Mouse (Mus musculus) heart, embryonic 16.5 days (tissue): ENCODE results near the gene Chek2. TPM values are rescaled to one million over a fixed set of nuclear protein-coding genes. Genes with fewer than 3 reads are reported as not detected.
"Not testable (repeated sequence)": the region's sequence is repeated elsewhere in the genome, so short reads cannot be mapped to it uniquely, and the experiment has no call there.

Experiments used
- ATAC-seq: fragments of 200-750 bp; cut with Nextera tagmentation; replicated peaks from 2 replicates; pipeline ENCODE4 v1.8.0; 2017; ENCODE audit warnings: moderate number of reproducible peaks; ENCODE audit not compliant: insufficient read depth, low FRiP score; ENCODE audit errors: extremely low read depth
- H3K27ac ChIP-seq: fragments of 300-500 bp; sonication (generic); 2 replicates; pipeline ENCODE4 v1.5.1; 2014; ENCODE audit warnings: mild to moderate bottlenecking, low read length, control low read depth, moderate library complexity
- H3K27me3 ChIP-seq: fragments of 300-500 bp; sonication (generic); 2 replicates; pipeline ENCODE4 v1.6.1; 2014; ENCODE audit warnings: low read length, mixed read lengths; ENCODE audit not compliant: control insufficient read depth, insufficient read depth
- H3K36me3 ChIP-seq: fragments of 300-500 bp; sonication (generic); 2 replicates; pipeline ENCODE4 v1.6.1; 2014; ENCODE audit not compliant: control insufficient read depth, insufficient read depth
- H3K4me1 ChIP-seq: fragments of 300-500 bp; sonication (generic); 2 replicates; pipeline ENCODE4 v1.6.1; 2014; ENCODE audit warnings: low read length, mixed read lengths; ENCODE audit not compliant: control insufficient read depth, insufficient read depth
- H3K4me2 ChIP-seq: fragments of 300-500 bp; sonication (generic); 2 replicates; pipeline ENCODE4 v1.6.1; 2014; ENCODE audit warnings: low read depth, mild to moderate bottlenecking, control low read depth, low read length
- H3K4me3 ChIP-seq: fragments of 300-500 bp; sonication (generic); 2 replicates; pipeline ENCODE4 v1.5.1; 2014; ENCODE audit warnings: mild to moderate bottlenecking, control low read depth, low read length
- H3K9ac ChIP-seq: fragments of 300-500 bp; sonication (generic); 2 replicates; pipeline ENCODE4 v1.6.1; 2014; ENCODE audit warnings: low read length, control low read depth
- H3K9me3 ChIP-seq: fragments of 300-500 bp; sonication (generic); replicated peaks from 2 replicates; pipeline ENCODE4 v1.6.1; 2016; ENCODE audit warnings: low read length; ENCODE audit not compliant: control insufficient read depth
- WGBS: fragments of 180-500 bp; shearing (Covaris S2); extraction: QIAGEN DNeasy Blood & Tissue Kit; methylation state at CpG from one replicate; pipeline ENCODE4 v1.1.7; 2014; 5-methylcytosine and 5-hydroxymethylcytosine counted together
- polyA plus RNA-seq: library from polyadenylated mRNA; unstranded; fragments of >200 nt; fragmentation: Nextera tagmentation; extraction: Ambion mirVana; gene quantifications from 2 replicates; pipeline ENCODE4 v1.2.1, GENCODE M21; 2015

Gene Chek2
- polyA plus RNA-seq, 1 experiment from 2014 or later: 19.0 TPM

DNA sequence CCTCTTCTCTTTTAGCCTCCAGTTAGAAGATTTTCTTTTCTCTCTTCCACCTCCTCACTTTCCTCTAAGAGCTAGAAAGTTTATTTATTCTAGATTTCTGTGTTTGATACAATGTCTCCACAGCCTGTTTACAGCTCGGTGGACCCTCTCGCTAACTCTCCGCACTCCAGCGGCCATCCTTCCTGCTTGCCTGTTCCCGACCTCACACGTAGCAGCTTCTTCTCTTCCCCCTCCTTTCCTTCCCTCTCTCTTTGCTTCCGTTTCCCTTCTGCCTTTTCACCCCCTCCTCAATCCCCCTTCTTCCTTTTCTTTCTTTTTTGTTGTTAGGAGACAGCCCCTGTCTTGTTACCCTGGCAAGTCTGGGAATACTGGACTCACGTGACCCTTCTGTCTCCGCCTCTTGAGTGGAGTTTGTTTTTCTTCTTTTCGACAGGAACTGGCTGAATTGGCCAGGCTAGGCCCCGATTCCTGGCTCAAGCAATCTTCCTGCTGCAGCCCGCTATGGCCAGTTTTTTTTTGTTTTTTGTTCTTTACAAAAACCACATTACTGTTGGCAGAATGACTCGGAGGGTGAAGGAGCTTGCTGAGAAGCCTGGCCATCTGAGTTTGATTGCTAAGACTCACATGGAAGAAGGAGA lies 19.4 kb downstream of the Chek2 start:
- no peaks in the 10 kb centered on the region for H3K27me3 ChIP-seq
- 36% methylated on average over 13 of the region's 13 CpGs for WGBS
- H3K4me3 ChIP-seq: peak overlapping the region; percentile 35
- H3K4me1 ChIP-seq: peaks cover 6% of the 10 kb centered on the region
- H3K4me2 ChIP-seq: peak overlapping the region; percentile 42
- H3K9ac ChIP-seq: peak overlapping the region; percentile 38
- H3K9me3 ChIP-seq: no peaks in the 10 kb centered on the region
- ATAC-seq: peak; percentile 66
- no peaks in the 10 kb centered on the region for H3K36me3 ChIP-seq
- H3K27ac ChIP-seq: peak overlapping the region; percentile 78

- Histone ChIP-seq H3K9me3 (no peaks in the 10 kb centered on the region), H3K9ac (no peak overlapping the region), H3K27ac (peak overlapping the region; percentile 78), H3K4me3 (no peak overlapping the region), H3K4me2 (no peak overlapping the region), H3K36me3 (no peaks in the 10 kb centered on the region; the same call in 1 of the 2 replicates), H3K4me1 (peaks cover 6% of the 10 kb centered on the region), H3K27me3 (no peaks in the 10 kb centered on the region)
- 78% methylated on average over 5 of the region's 5 CpGs for WGBS
- ATAC-seq: no peak
Measured at GRCm38 (mm10) chr5:110860445-110860844, 20.7 kb downstream of the Chek2 start.

DNA sequence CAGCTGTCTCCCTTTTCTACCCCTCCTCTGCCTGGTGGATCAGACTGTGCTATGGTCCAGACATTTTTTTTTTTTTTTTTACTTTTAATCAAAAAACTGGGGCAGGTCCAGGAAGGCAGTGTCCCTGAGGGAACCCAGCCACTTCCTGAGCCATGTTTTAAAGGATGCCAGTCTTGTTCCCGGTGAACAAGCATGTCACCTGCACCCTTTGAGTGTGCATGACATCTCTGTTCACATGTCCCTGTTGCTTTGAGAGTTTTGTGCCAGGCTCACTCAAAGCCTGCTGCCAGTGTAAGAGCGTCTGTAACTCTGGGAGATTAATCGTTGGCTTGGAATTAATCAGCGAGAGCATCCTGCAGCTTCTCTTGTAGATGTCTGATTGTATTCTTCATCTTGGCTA lies 28.7 kb downstream of the Chek2 start:
- WGBS: 65% methylated on average over 4 of the region's 4 CpGs

DNA sequence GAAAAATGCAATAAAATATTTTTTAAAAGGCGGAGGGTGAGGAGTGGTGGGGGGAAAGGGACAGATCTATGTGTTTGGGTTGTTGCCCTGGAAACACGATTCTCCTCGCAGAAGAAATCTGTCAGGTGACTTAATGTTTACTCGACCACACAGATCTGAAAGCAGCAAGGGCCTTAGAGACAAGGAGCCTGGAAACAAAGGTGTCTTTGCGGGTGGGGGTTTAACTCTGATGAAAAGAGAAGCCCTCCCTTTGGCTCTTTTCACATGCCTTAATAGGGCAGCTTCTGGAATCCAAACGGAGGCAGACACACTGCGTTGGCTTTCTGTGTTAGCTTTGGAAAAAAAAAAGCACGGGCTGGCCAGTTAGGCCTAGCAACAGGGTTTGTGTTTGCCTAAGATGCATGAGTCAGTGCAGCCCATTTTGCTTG lies 29.5 kb downstream of the Chek2 start:
- Histone ChIP-seq H3K36me3 (peaks cover 4% of the 10 kb centered on the region), H3K4me1 (0 out of 2 replicates have a peak, but pooled peaks cover 3% of the 10 kb centered on the region), H3K4me3 (no peak overlapping the region), H3K27ac (0 out of 2 replicates have a peak overlapping the region, but pooled peaks have one; percentile 18), H3K9ac (no peak overlapping the region), H3K4me2 (no peak overlapping the region), H3K27me3 (no peaks in the 10 kb centered on the region), H3K9me3 (no peaks in the 10 kb centered on the region)
- 56% methylated on average over 8 of the region's 8 CpGs for WGBS
- no peak; the same call in 1 of the 2 replicates for ATAC-seq

More for the DNA sequence above, 28.7 kb downstream of the Chek2 start:
- Histone ChIP-seq H3K36me3 (peaks cover 4% of the 10 kb centered on the region), H3K4me1 (0 out of 2 replicates have a peak, but pooled peaks cover 3% of the 10 kb centered on the region), H3K4me2 (no peak overlapping the region), H3K9ac (no peak overlapping the region), H3K9me3 (no peaks in the 10 kb centered on the region), H3K4me3 (no peak overlapping the region), H3K27ac (no peak overlapping the region), H3K27me3 (no peaks in the 10 kb centered on the region)
- ATAC-seq: no peak

- Histone ChIP-seq H3K27ac (no peak overlapping the region), H3K4me3 (no peak overlapping the region), H3K27me3 (no peaks in the 10 kb centered on the region), H3K9me3 (no peaks in the 10 kb centered on the region), H3K36me3 (no peaks in the 10 kb centered on the region), H3K4me1 (peaks cover 9% of the 10 kb centered on the region; the same call in 1 of the 2 replicates), H3K4me2 (no peak overlapping the region), H3K9ac (no peak overlapping the region)
- no peak for ATAC-seq
- WGBS: 93% methylated on average over 6 of the region's 6 CpGs
Measured at GRCm38 (mm10) chr5:110873160-110873559, 33.4 kb downstream of the Chek2 start.

DNA sequence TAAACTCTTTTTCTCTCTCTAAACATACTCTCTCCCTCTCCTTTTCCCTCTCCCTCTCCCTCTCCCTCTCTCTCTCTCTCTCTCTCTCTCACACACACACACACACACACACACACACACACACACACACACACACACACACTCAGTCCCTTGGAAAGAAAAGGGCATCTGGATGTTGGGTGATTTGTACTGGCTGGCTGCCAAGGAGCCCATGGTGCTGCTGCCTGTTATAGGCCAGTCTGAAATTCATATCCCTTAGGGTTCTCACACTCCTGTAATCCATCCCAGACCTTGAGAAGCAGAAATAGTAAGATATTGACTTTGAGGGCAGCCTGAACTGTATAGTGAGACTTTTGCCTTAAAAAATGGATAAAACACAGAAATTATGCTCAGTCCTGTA lies 34.9 kb downstream of the Chek2 start:
- no peak overlapping the region for H3K4me2 ChIP-seq
- peaks cover 8% of the 10 kb centered on the region; the same call in 1 of the 2 replicates for H3K4me1 ChIP-seq
- H3K27me3 ChIP-seq: no peaks in the 10 kb centered on the region
- 0 out of 2 replicates have a peak, but pooled peaks have one; percentile 50 for ATAC-seq
- no peaks in the 10 kb centered on the region for H3K9me3 ChIP-seq
- H3K4me3 ChIP-seq: no peak overlapping the region
- H3K27ac ChIP-seq: no peak overlapping the region
- H3K9ac ChIP-seq: no peak overlapping the region
- no peaks in the 10 kb centered on the region for H3K36me3 ChIP-seq

GRCm38 (mm10) chr5:110875286-110875685 lies 35.5 kb downstream of the Chek2 start:
- no peak for ATAC-seq
- Histone ChIP-seq H3K4me3 (no peak overlapping the region), H3K36me3 (no peaks in the 10 kb centered on the region), H3K4me2 (no peak overlapping the region), H3K27ac (no peak overlapping the region), H3K9me3 (no peaks in the 10 kb centered on the region), H3K27me3 (no peaks in the 10 kb centered on the region), H3K9ac (no peak overlapping the region), H3K4me1 (peaks cover 10% of the 10 kb centered on the region; the same call in 1 of the 2 replicates)
- 93% methylated on average over 1 of the region's 1 CpGs for WGBS

GRCm38 (mm10) chr5:110877666-110878505 lies 38.1 kb downstream of the Chek2 start:
- Histone ChIP-seq H3K9me3 (no peaks in the 10 kb centered on the region), H3K4me2 (no peak overlapping the region), H3K4me1 (peaks cover 15% of the 10 kb centered on the region; the same call in 1 of the 2 replicates), H3K27me3 (no peaks in the 10 kb centered on the region), H3K36me3 (no peaks in the 10 kb centered on the region), H3K9ac (no peak overlapping the region), H3K4me3 (no peak overlapping the region), H3K27ac (no peak overlapping the region)
- no peak for ATAC-seq
- 92% methylated on average over 5 of the region's 5 CpGs for WGBS

DNA sequence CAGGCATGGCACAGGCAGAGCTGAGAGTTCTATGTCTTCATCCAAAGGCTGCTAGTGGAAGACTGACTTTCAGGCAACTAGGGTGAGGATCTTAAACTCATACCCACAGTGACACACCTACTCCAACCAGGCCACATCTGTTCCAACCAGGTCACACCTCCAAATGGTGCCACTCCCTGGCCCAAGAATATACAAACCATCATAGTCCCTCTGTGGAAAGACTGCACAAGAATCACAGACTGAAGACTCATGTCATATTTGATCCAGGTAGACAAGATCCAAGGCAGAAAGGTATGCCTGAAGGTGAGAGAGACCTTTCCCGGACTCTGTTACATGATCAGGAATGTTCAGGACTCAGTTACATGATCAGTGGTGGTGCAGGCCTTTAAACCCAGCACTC lies 38.7 kb downstream of the Chek2 start:
- H3K27ac ChIP-seq, H3K4me2 ChIP-seq, H3K9me3 ChIP-seq, H3K27me3 ChIP-seq, H3K4me3 ChIP-seq, H3K9ac ChIP-seq, H3K36me3 ChIP-seq, ATAC-seq: not testable (repeated sequence)
- 100% methylated on average over 1 of the region's 1 CpGs for WGBS
- peaks cover 15% of the 10 kb centered on the region; the same call in 1 of the 2 replicates for H3K4me1 ChIP-seq
